Mouse (Mus musculus): ENCODE data around the gene Dmpk.

GRCm38 (mm10) chr7:19121686-19122085, 38.0 kb downstream of the Dmpk start:
- TF ChIP-seq CTCF (IDR thresholded peaks at IDR 0.05; ENCODE audit: low read depth) (no peak), EP300 (IDR thresholded peaks at IDR 0.05; ENCODE audit: low read depth) (no peak)

All from liver, embryonic 14.5 days (tissue).